Mouse (Mus musculus): ENCODE results near the gene Rnf20.

GRCm38 (mm10) chr4:49590152-49590551 lies 41.7 kb upstream of the Rnf20 start:
- TF ChIP-seq CTCF (IDR thresholded peaks at IDR 0.05; ENCODE audit: low read depth) = no peak
- no peak for TF ChIP-seq EP300 (optimal IDR thresholded peaks at IDR 0.05)
